Mouse (Mus musculus) mesoderm, embryonic 11.5 days (tissue): ENCODE results near the gene Hs6st3.
A peak's percentile ranks its signal among the peaks of the same experiment; 100 is the strongest.

Experiments used
- DNase-seq: peaks from one replicate; pipeline ENCODE4 v3.0.0-alpha.2; 2012; ENCODE audit warnings: low read depth, low spot score

Hs6st3 gene

GRCm38 (mm10) chr14:119797172-119797850 lies 659.2 kb downstream of the Hs6st3 start:
- peak; percentile 12 for DNase-seq

GRCm38 (mm10) chr14:119798561-119798960 lies 660.4 kb downstream of the Hs6st3 start:
- no peak for DNase-seq

GRCm38 (mm10) chr14:119800856-119801255 lies 662.7 kb downstream of the Hs6st3 start:
- no peak for DNase-seq

- no peak for DNase-seq
Measured at GRCm38 (mm10) chr14:119813898-119814297, 675.8 kb downstream of the Hs6st3 start.

- no peak for DNase-seq
Measured at GRCm38 (mm10) chr14:119815616-119816015, 677.5 kb downstream of the Hs6st3 start.

- DNase-seq = no peak
Measured at GRCm38 (mm10) chr14:119820562-119820961, 682.4 kb downstream of the Hs6st3 start.

- DNase-seq = peak; percentile 54
Measured at GRCm38 (mm10) chr14:119831165-119832011, 693.2 kb downstream of the Hs6st3 start.

- no peak for DNase-seq
Measured at GRCm38 (mm10) chr14:119832012-119832325, 693.8 kb downstream of the Hs6st3 start.

- peak; percentile 69 for DNase-seq
Measured at GRCm38 (mm10) chr14:119832940-119833339, 694.8 kb downstream of the Hs6st3 start.

- DNase-seq = no peak
Measured at GRCm38 (mm10) chr14:119834008-119834700, 696.0 kb downstream of the Hs6st3 start.

- DNase-seq = no peak
Measured at GRCm38 (mm10) chr14:119836051-119836450, 697.9 kb downstream of the Hs6st3 start.

GRCm38 (mm10) chr14:119847540-119847939 lies 709.4 kb downstream of the Hs6st3 start:
- DNase-seq = no peak

- DNase-seq = no peak
Measured at GRCm38 (mm10) chr14:119848759-119849298, 710.7 kb downstream of the Hs6st3 start.

GRCm38 (mm10) chr14:119849338-119849737 lies 711.2 kb downstream of the Hs6st3 start:
- DNase-seq = no peak

- peak; percentile 36 for DNase-seq
Measured at GRCm38 (mm10) chr14:119852139-119852538, 714.0 kb downstream of the Hs6st3 start.

GRCm38 (mm10) chr14:119857338-119858291 lies 719.5 kb downstream of the Hs6st3 start:
- no peak for DNase-seq

- no peak for DNase-seq
Measured at GRCm38 (mm10) chr14:119873617-119874016, 735.5 kb downstream of the Hs6st3 start.

GRCm38 (mm10) chr14:119892922-119893321 lies 754.8 kb downstream of the Hs6st3 start:
- no peak for DNase-seq

GRCm38 (mm10) chr14:119895097-119895496 lies 757.0 kb downstream of the Hs6st3 start:
- DNase-seq = no peak

- peak; percentile 60 for DNase-seq
Measured at GRCm38 (mm10) chr14:119895765-119896465, 757.8 kb downstream of the Hs6st3 start.
